Mouse (Mus musculus): ENCODE measurements at regions not wholly inside any gene's neighbourhood (a gene's known extent, or its start where the extent isn't known, plus 50 kb on each side); places are given as distances from the start of the nearest gene placed in this dataset.

DNA sequence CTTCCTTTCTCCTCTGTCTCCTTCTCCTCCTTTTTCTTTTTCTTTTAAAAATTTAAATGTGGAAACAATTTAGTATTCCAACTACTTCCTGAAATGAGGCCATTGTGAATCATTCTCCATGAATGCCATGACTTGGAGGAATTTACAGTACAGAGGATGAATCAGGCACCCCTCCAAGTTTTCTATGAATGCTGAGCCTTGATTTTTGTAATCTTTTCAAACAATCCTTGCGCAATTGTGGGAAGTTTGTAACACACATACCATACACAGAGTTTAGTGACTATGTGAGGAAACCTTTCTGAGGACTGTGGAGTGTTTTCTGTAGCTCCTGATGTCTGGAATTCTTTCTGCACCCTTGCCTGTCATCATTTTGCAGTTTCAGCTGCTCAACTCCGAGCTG, 391.4 kb upstream of the Ptbp2 start:
- TF ChIP-seq CTCF (conservative IDR thresholded peaks at IDR 0.05; ENCODE audit: insufficient read depth, insufficient read length, low read depth, low read length) (no peak), POLR2A (IDR thresholded peaks at IDR 0.05; ENCODE audit: low read depth, low read length) (no peak)

Measured in kidney, adult 2 months (tissue).